Mouse (Mus musculus) embryonic facial prominence, embryonic 12.5 days (tissue): ENCODE results near the gene Tspan13. TPM values are rescaled to one million over a fixed set of nuclear protein-coding genes. Genes with fewer than 3 reads are reported as not detected.

ENCODE experiments used
- ATAC-seq: fragments of 200-750 bp; cut with Nextera tagmentation; 2 replicates; pipeline ENCODE4 v1.8.0; 2017; ENCODE audit not compliant: insufficient number of reproducible peaks, insufficient read depth, low FRiP score, low TSS enrichment
- H3K27ac ChIP-seq: fragments of 300-500 bp; sonication (generic); 2 replicates; pipeline ENCODE4 v1.5.1; 2016; ENCODE audit warnings: mild to moderate bottlenecking
- H3K27me3 ChIP-seq: fragments of 300-500 bp; sonication (generic); 2 replicates; pipeline ENCODE4 v1.6.1; 2016; ENCODE audit warnings: mild to moderate bottlenecking, moderate library complexity
- H3K36me3 ChIP-seq: fragments of 300-500 bp; sonication (generic); 2 replicates; pipeline ENCODE4 v1.6.1; 2016; ENCODE audit warnings: mild to moderate bottlenecking
- H3K4me1 ChIP-seq: fragments of 300-500 bp; sonication (generic); 2 replicates; pipeline ENCODE4 v1.6.1; 2016
- H3K4me2 ChIP-seq: fragments of 300-500 bp; sonication (generic); replicated peaks from 2 replicates; pipeline ENCODE4 v1.6.1; 2016; ENCODE audit warnings: mild to moderate bottlenecking, moderate library complexity
- H3K4me3 ChIP-seq: fragments of 300-500 bp; sonication (generic); 2 replicates; pipeline ENCODE4 v1.5.1; 2016; ENCODE audit warnings: mild to moderate bottlenecking
- H3K9ac ChIP-seq: fragments of 300-500 bp; sonication (generic); 2 replicates; pipeline ENCODE4 v1.6.1; 2016; ENCODE audit warnings: mild to moderate bottlenecking, moderate library complexity
- H3K9me3 ChIP-seq: fragments of 300-500 bp; sonication (generic); 2 replicates; pipeline ENCODE4 v1.6.1; 2016; ENCODE audit warnings: mild to moderate bottlenecking, moderate library complexity
- WGBS: fragments of 180-500 bp; shearing (Covaris S2); methylation state at CpG from one replicate; pipeline ENCODE4 v1.1.7; 2016; 5-methylcytosine and 5-hydroxymethylcytosine counted together
- polyA plus RNA-seq: library from polyadenylated mRNA; unstranded; fragments of >200 nt; fragmentation: Nextera tagmentation; extraction: Ambion mirVana; gene quantifications from 2 replicates; pipeline ENCODE4 v1.2.1, GENCODE M21; 2016

Tspan13 gene
- polyA plus RNA-seq, 1 experiment from 2014 or later, result 81.3 TPM

DNA sequence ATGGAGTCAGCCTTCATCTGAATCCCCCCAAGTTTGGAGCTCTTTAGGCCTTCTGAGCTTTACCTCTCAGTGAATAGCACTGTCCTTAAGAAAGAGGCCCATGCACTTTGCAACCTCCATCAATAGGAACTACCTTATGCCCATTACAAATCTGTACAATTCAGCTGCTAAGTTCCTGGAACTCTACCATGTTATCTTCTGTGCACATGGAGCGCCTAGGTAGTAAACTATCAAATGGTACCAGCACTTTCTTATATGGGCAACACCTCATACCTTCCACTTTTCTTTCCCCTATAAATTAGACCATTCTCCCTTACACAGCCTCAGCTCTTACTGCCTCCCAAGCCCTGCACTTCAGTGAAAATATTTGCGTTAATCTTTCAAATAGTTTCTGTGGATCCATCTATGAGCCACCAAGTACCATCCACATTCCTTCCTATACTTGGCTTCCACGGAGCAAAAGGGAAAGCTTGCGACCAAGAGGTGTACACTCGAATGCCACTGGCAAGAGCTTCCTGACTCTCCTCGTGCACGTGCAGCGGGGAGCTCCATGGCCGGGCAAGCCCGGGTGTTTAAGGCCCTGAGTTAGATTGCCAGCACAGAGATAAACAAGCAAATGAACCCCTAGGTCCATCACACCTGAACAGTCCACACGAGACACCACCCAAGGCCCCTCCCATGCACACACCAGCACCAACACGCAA is 11.5 kb downstream of the Tspan13 start:
- Histone ChIP-seq H3K9me3 (no peaks in the 10 kb centered on the region), H3K9ac (no peak overlapping the region), H3K4me1 (no peaks in the 10 kb centered on the region), H3K4me2 (no peak overlapping the region), H3K36me3 (no peaks in the 10 kb centered on the region), H3K4me3 (no peak overlapping the region), H3K27me3 (no peaks in the 10 kb centered on the region), H3K27ac (no peak overlapping the region)
- 84% methylated on average over 12 of the region's 12 CpGs for WGBS
- no peak for ATAC-seq

DNA sequence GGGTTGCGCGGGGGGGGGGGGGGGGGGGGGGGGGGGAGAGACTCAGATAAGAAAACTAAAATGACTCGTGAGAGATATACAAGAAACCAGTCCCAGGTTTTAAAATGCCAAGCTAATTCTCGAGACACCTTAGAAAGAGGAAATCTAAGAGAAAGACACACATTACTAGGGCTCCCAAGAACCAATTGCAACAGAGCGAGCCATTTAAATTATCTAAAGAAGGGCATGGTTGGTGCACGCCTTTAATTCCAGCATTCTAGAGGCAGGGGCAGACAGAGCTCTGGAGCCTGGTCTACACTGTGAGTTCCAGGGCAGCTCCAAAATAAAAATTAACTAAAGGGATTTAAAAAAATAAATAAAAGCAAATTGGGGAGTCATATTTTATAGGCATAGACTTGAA is 12.6 kb downstream of the Tspan13 start:
- WGBS, result 66% methylated on average over 6 of the region's 6 CpGs
- H3K36me3 ChIP-seq, result no peaks in the 10 kb centered on the region
- no peak overlapping the region for H3K4me3 ChIP-seq
- no peak overlapping the region for H3K27ac ChIP-seq
- H3K4me1 ChIP-seq, result no peaks in the 10 kb centered on the region
- ATAC-seq, result no peak
- H3K27me3 ChIP-seq, result no peaks in the 10 kb centered on the region
- no peak overlapping the region for H3K9ac ChIP-seq
- H3K4me2 ChIP-seq, result no peak overlapping the region
- H3K9me3 ChIP-seq, result no peaks in the 10 kb centered on the region

GRCm38 (mm10) chr12:36028968-36029645 is 13.2 kb downstream of the Tspan13 start:
- H3K9me3 ChIP-seq, result no peaks in the 10 kb centered on the region
- no peak for ATAC-seq
- 0 out of 2 replicates have a peak overlapping the region, but pooled peaks have one; percentile 30 for H3K27ac ChIP-seq
- H3K27me3 ChIP-seq, result no peaks in the 10 kb centered on the region
- no peak overlapping the region for H3K4me3 ChIP-seq
- H3K9ac ChIP-seq, result no peak overlapping the region
- no peaks in the 10 kb centered on the region for H3K36me3 ChIP-seq
- no peak overlapping the region for H3K4me2 ChIP-seq
- no peaks in the 10 kb centered on the region for H3K4me1 ChIP-seq
- 46% methylated on average over 5 of the region's 5 CpGs for WGBS

- H3K4me3 ChIP-seq, result no peak overlapping the region
- no peaks in the 10 kb centered on the region for H3K36me3 ChIP-seq
- ATAC-seq, result no peak
- no peaks in the 10 kb centered on the region for H3K4me1 ChIP-seq
- H3K9me3 ChIP-seq, result no peaks in the 10 kb centered on the region
- no peaks in the 10 kb centered on the region for H3K27me3 ChIP-seq
- no peak overlapping the region for H3K9ac ChIP-seq
- no peak overlapping the region for H3K27ac ChIP-seq
- WGBS, result 82% methylated on average over 2 of the region's 2 CpGs
- H3K4me2 ChIP-seq, result no peak overlapping the region
Measured at GRCm38 (mm10) chr12:36027171-36027570, 15.1 kb downstream of the Tspan13 start.

- no peak overlapping the region for H3K4me3 ChIP-seq
- no peak overlapping the region for H3K4me2 ChIP-seq
- no peak overlapping the region for H3K9ac ChIP-seq
- no peak overlapping the region for H3K27ac ChIP-seq
- WGBS, result 95% methylated on average over 4 of the region's 4 CpGs
- no peaks in the 10 kb centered on the region for H3K4me1 ChIP-seq
- ATAC-seq, result no peak
- H3K36me3 ChIP-seq, result no peaks in the 10 kb centered on the region
- no peaks in the 10 kb centered on the region for H3K9me3 ChIP-seq
- no peaks in the 10 kb centered on the region for H3K27me3 ChIP-seq
Measured at GRCm38 (mm10) chr12:36026126-36026525, 16.2 kb downstream of the Tspan13 start.

DNA sequence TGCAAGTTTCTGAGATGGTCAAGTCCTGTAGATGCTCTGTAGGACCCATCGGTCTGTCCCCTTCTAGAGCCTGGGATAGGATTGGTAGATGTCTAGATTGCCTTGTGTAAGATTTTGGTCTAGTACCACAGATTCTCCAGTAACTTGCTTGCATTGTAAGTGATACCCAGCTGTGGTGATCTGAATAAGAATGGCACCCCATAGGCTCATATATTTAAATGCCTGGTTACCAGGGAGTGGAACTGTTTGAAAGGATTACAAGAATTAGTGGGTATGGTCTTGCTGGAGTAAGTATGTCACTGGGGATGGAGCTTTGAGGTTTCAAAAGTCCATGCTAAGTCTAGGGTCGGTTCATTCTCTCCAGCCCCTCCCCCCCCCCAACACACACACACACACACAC is 21.6 kb downstream of the Tspan13 start:
- H3K9ac ChIP-seq, result no peak overlapping the region
- WGBS, result 100% methylated on average over 1 of the region's 2 CpGs
- no peaks in the 10 kb centered on the region for H3K27me3 ChIP-seq
- H3K4me2 ChIP-seq, result no peak overlapping the region
- H3K36me3 ChIP-seq, result no peaks in the 10 kb centered on the region
- H3K4me1 ChIP-seq, result no peaks in the 10 kb centered on the region
- no peak overlapping the region for H3K4me3 ChIP-seq
- H3K9me3 ChIP-seq, result no peaks in the 10 kb centered on the region
- ATAC-seq, result no peak
- H3K27ac ChIP-seq, result no peak overlapping the region

DNA sequence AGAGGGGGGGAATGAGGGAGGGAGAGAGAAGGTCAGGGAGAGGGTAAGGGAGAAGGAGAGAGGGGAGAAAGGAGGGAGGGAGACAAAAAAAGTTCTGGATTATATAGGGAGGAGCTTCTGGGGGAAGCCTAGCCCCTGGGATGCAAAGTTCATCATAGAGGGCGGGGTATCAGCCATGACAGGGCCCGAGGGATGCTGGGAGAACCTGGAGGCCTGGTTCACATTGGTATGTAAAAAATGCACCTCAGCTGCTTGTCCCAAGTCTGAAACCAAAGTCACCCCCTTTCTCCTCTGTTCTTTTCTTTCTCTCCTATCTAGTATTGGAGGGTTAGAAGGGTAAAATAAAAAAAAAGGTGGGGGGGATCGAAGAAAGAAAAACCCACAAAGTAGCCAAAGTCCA is 22.2 kb downstream of the Tspan13 start:
- H3K9ac ChIP-seq, result no peak overlapping the region
- H3K9me3 ChIP-seq, result no peaks in the 10 kb centered on the region
- H3K27ac ChIP-seq, result no peak overlapping the region
- H3K4me2 ChIP-seq, result no peak overlapping the region
- ATAC-seq, result no peak
- WGBS, result 77% methylated on average over 3 of the region's 3 CpGs
- 0 out of 2 replicates have a peak, but pooled peaks cover 2% of the 10 kb centered on the region for H3K36me3 ChIP-seq
- H3K4me3 ChIP-seq, result no peak overlapping the region
- H3K27me3 ChIP-seq, result no peaks in the 10 kb centered on the region
- H3K4me1 ChIP-seq, result no peaks in the 10 kb centered on the region

GRCm38 (mm10) chr12:36019572-36019971 is 22.7 kb downstream of the Tspan13 start:
- no peak overlapping the region for H3K9ac ChIP-seq
- H3K36me3 ChIP-seq, result 0 out of 2 replicates have a peak, but pooled peaks cover 3% of the 10 kb centered on the region
- no peaks in the 10 kb centered on the region for H3K4me1 ChIP-seq
- no peaks in the 10 kb centered on the region for H3K9me3 ChIP-seq
- no peak overlapping the region for H3K4me3 ChIP-seq
- 69% methylated on average over 4 of the region's 4 CpGs for WGBS
- H3K27ac ChIP-seq, result no peak overlapping the region
- no peaks in the 10 kb centered on the region for H3K27me3 ChIP-seq
- ATAC-seq, result no peak
- no peak overlapping the region for H3K4me2 ChIP-seq

DNA sequence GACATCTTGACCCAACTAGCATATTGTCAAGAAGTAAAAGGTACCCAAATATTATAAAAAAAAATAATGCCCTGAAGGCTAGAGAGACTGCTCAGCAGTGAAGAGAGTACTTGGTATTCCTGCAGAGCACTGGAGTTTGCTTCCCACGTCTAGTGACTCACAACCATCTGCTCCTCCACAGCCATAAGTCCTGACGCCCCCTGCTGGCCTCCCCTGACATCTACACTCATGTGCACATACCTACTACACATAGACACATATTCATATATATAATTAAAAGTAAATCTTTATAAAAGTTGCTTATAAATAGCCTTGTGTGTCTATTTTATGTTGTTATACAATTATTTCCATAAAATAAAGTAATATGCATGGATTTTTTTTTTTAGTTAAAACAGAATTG is 24.5 kb downstream of the Tspan13 start:
- Histone ChIP-seq H3K9ac (no peak overlapping the region), H3K27me3 (no peaks in the 10 kb centered on the region), H3K4me2 (no peak overlapping the region), H3K4me3 (no peak overlapping the region), H3K27ac (no peak overlapping the region), H3K36me3 (0 out of 2 replicates have a peak, but pooled peaks cover 3% of the 10 kb centered on the region), H3K9me3 (no peaks in the 10 kb centered on the region), H3K4me1 (no peaks in the 10 kb centered on the region)
- 92% methylated on average over 2 of the region's 2 CpGs for WGBS
- no peak for ATAC-seq

- ATAC-seq, result no peak
- H3K4me3 ChIP-seq, result no peak overlapping the region
- no peaks in the 10 kb centered on the region for H3K9me3 ChIP-seq
- no peak overlapping the region for H3K4me2 ChIP-seq
- peaks cover 5% of the 10 kb centered on the region; the same call in 1 of the 2 replicates for H3K4me1 ChIP-seq
- H3K27me3 ChIP-seq, result no peaks in the 10 kb centered on the region
- no peak overlapping the region for H3K27ac ChIP-seq
- no peak overlapping the region for H3K9ac ChIP-seq
- H3K36me3 ChIP-seq, result 0 out of 2 replicates have a peak, but pooled peaks cover 3% of the 10 kb centered on the region
- WGBS, result 63% methylated on average over 7 of the region's 7 CpGs
Measured at GRCm38 (mm10) chr12:36013216-36013910, 28.9 kb downstream of the Tspan13 start.

GRCm38 (mm10) chr12:36008364-36009047 is 33.8 kb downstream of the Tspan13 start:
- ATAC-seq, result no peak
- Histone ChIP-seq H3K4me3 (no peak overlapping the region), H3K27me3 (no peaks in the 10 kb centered on the region), H3K9ac (no peak overlapping the region), H3K9me3 (no peaks in the 10 kb centered on the region), H3K27ac (no peak overlapping the region), H3K4me1 (peaks cover 8% of the 10 kb centered on the region; the same call in 1 of the 2 replicates), H3K36me3 (no peaks in the 10 kb centered on the region), H3K4me2 (no peak overlapping the region)
- 50% methylated on average over 6 of the region's 6 CpGs for WGBS
